Mouse (Mus musculus) embryo, embryonic 11.5 days (tissue): ENCODE results near the gene Actn4.

Source experiments
- DNase-seq: peaks from one replicate; pipeline ENCODE4 v3.0.0-alpha.2; 2012; ENCODE audit warnings: low read depth, low spot score

Actn4 gene

GRCm38 (mm10) chr7:28950346-28951037, 11.6 kb downstream of the Actn4 start:
- DNase-seq: no peak

GRCm38 (mm10) chr7:28949298-28949697, 12.8 kb downstream of the Actn4 start:
- DNase-seq: no peak

- DNase-seq: no peak
Observed at GRCm38 (mm10) chr7:28948746-28949145, 13.4 kb downstream of the Actn4 start.

GRCm38 (mm10) chr7:28946271-28946610, 15.9 kb downstream of the Actn4 start:
- DNase-seq: no peak

- no peak for DNase-seq
Observed at GRCm38 (mm10) chr7:28945416-28946270, 16.5 kb downstream of the Actn4 start.

GRCm38 (mm10) chr7:28944756-28945415, 17.3 kb downstream of the Actn4 start:
- no peak for DNase-seq

GRCm38 (mm10) chr7:28943451-28944180, 18.5 kb downstream of the Actn4 start:
- DNase-seq: no peak

- DNase-seq: no peak
Observed at GRCm38 (mm10) chr7:28941542-28941941, 20.6 kb downstream of the Actn4 start.

- no peak for DNase-seq
Observed at GRCm38 (mm10) chr7:28941129-28941528, 21.0 kb downstream of the Actn4 start.

- no peak for DNase-seq
Observed at GRCm38 (mm10) chr7:28939418-28940183, 22.5 kb downstream of the Actn4 start.

GRCm38 (mm10) chr7:28938654-28939053, 23.5 kb downstream of the Actn4 start:
- DNase-seq: no peak

GRCm38 (mm10) chr7:28936787-28937186, 25.4 kb downstream of the Actn4 start:
- no peak for DNase-seq

- no peak for DNase-seq
Observed at GRCm38 (mm10) chr7:28933825-28934224, 28.3 kb downstream of the Actn4 start.

- no peak for DNase-seq
Observed at GRCm38 (mm10) chr7:28932421-28933041, 29.6 kb downstream of the Actn4 start.

- no peak for DNase-seq
Observed at GRCm38 (mm10) chr7:28931695-28932039, 30.5 kb downstream of the Actn4 start.

GRCm38 (mm10) chr7:28931032-28931694, 31.0 kb downstream of the Actn4 start:
- DNase-seq: no peak

- DNase-seq: no peak
Observed at GRCm38 (mm10) chr7:28930320-28931031, 31.7 kb downstream of the Actn4 start.

- no peak for DNase-seq
Observed at GRCm38 (mm10) chr7:28929381-28929780, 32.8 kb downstream of the Actn4 start.

GRCm38 (mm10) chr7:28926172-28926571, 36.0 kb downstream of the Actn4 start:
- DNase-seq: no peak

- no peak for DNase-seq
Observed at GRCm38 (mm10) chr7:28925317-28925716, 36.8 kb downstream of the Actn4 start.
